Mouse (Mus musculus): ENCODE results near the gene March11. TPM values are rescaled to one million over a fixed set of nuclear protein-coding genes. Genes with fewer than 3 reads are reported as not detected.

Gene March11
- polyA plus RNA-seq (2014; fragmentation: Illumina TruSeq; extraction: RNeasy Lipid Tissue Mini Kit (QIAGEN cat#74804); ENCODE audit: insufficient read depth, low read depth, low replicate concordance) = not detected

DNA sequence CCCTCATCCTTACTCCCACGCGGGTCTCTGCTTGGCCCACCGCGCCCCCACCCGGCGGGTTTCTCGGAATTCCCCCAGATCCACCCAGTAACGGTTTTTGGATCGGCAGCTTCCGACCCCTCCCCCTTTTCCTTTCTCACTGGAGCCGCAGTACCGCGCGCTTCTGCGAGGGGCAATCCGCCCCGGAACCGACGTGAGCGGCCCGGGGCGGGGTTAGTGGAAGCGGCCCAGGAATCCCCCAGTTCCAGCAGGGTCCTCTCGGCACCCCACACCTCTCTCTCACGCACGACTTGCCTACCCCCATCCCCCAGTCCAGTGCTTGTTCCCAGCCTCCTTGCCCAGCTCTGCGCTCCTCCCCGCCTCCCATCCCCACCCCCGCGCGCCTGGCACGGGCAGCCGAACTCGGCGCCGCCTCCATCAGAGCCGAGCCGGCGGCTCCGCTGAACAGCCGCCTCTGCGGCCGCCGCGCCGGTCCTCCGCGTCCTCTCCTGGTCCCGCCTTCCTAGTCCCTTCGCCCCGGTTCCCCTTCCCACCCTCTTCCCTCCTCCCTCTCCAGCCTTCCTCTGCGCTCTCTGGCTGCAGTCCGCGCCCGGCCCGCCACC is at the start of gene March11:
Gene March11 (plus strand): TSS at position 420 of the 602 bp plus-strand sequence.

Data from lung, adult 10 weeks (tissue).